Mouse (Mus musculus) heart, postnatal 0 days (tissue): ENCODE measurements at regions not wholly inside any gene's neighbourhood (a gene's known extent, or its start where the extent isn't known, plus 50 kb on each side); places are given as distances from the start of the nearest gene placed in this dataset.

Source experiments
- ATAC-seq: fragments of 200-750 bp; cut with Nextera tagmentation; 2 replicates; pipeline ENCODE4 v1.8.0; 2017; ENCODE audit warnings: low read depth, moderate number of reproducible peaks, moderate library complexity; ENCODE audit not compliant: insufficient read depth
- DNase-seq: peaks from one replicate; pipeline ENCODE4 v3.0.0-alpha.2; 2016; ENCODE audit warnings: low spot score
- H3K27ac ChIP-seq: fragments of 300-500 bp; sonication (generic); 2 replicates; pipeline ENCODE4 v1.5.1; 2014; ENCODE audit warnings: low read depth, mild to moderate bottlenecking
- H3K27me3 ChIP-seq: fragments of 300-500 bp; sonication (generic); 2 replicates; pipeline ENCODE4 v1.6.1; 2014; ENCODE audit warnings: low read length, mixed read lengths; ENCODE audit not compliant: control insufficient read depth, insufficient read depth
- H3K36me3 ChIP-seq: fragments of 300-500 bp; sonication (generic); replicated peaks from 2 replicates; pipeline ENCODE4 v1.6.1; 2014; ENCODE audit warnings: low read length, mixed read lengths; ENCODE audit not compliant: control insufficient read depth, insufficient read depth
- H3K4me1 ChIP-seq: fragments of 300-500 bp; sonication (generic); 2 replicates; pipeline ENCODE4 v1.6.1; 2014; ENCODE audit warnings: antibody characterized with exemption; ENCODE audit not compliant: control insufficient read depth, insufficient read depth
- H3K4me2 ChIP-seq: fragments of 300-500 bp; sonication (generic); 2 replicates; pipeline ENCODE4 v1.6.1; 2014; ENCODE audit warnings: low read depth, mild to moderate bottlenecking, low read length, moderate library complexity
- H3K4me3 ChIP-seq: fragments of 300-500 bp; sonication (generic); 2 replicates; pipeline ENCODE4 v1.5.1; 2014; ENCODE audit warnings: low read depth, low read length
- H3K9ac ChIP-seq: fragments of 300-500 bp; sonication (generic); replicated peaks from 2 replicates; pipeline ENCODE4 v1.6.1; 2014; ENCODE audit warnings: low read depth, low read length, mixed read lengths
- H3K9me3 ChIP-seq: fragments of 300-500 bp; sonication (generic); replicated peaks from 2 replicates; pipeline ENCODE4 v1.6.1; 2016; ENCODE audit warnings: low read length; ENCODE audit not compliant: control insufficient read depth
- CTCF ChIP-seq: IDR thresholded peaks from 2 replicates; pipeline ENCODE4 v1.5.1; 2016; ENCODE audit warnings: antibody characterized with exemption, control low read depth, low read depth
- EP300 ChIP-seq: IDR thresholded peaks from 2 replicates; pipeline ENCODE4 v1.6.1; 2016; ENCODE audit warnings: antibody characterized with exemption, low read depth
- WGBS: fragments of 180-500 bp; shearing (Covaris S2); extraction: QIAGEN DNeasy Blood & Tissue Kit; methylation state at CpG from one replicate; pipeline ENCODE4 v1.1.7; 2014; 5-methylcytosine and 5-hydroxymethylcytosine counted together

GRCm38 (mm10) chr14:68355462-68355905 lies 938.6 kb downstream of the Synb start:
- H3K9ac ChIP-seq, result no peak overlapping the region
- no peak for ATAC-seq
- no peak overlapping the region for H3K27ac ChIP-seq
- no peak overlapping the region for H3K4me2 ChIP-seq
- no peaks in the 10 kb centered on the region for H3K4me1 ChIP-seq
- H3K4me3 ChIP-seq, result no peak overlapping the region
- no peaks in the 10 kb centered on the region for H3K36me3 ChIP-seq
- no peak for TF ChIP-seq EP300
- TF ChIP-seq CTCF, result no peak
- WGBS, result 81% methylated on average over 8 of the region's 8 CpGs
- no peak for DNase-seq
- no peaks in the 10 kb centered on the region for H3K9me3 ChIP-seq
- H3K27me3 ChIP-seq, result no peaks in the 10 kb centered on the region

GRCm38 (mm10) chr14:68345527-68345926 lies 948.6 kb downstream of the Synb start:
- peak; percentile 18 for DNase-seq
- peak; percentile 39; the same call in 1 of the 2 replicates for ATAC-seq
- Histone ChIP-seq H3K9ac (no peak overlapping the region), H3K4me2 (no peak overlapping the region), H3K27ac (no peak overlapping the region), H3K4me3 (no peak overlapping the region), H3K9me3 (no peaks in the 10 kb centered on the region), H3K4me1 (no peaks in the 10 kb centered on the region), H3K27me3 (no peaks in the 10 kb centered on the region), H3K36me3 (no peaks in the 10 kb centered on the region)
- TF ChIP-seq CTCF (no peak), EP300 (no peak)
- 49% methylated on average over 4 of the region's 4 CpGs for WGBS

- Histone ChIP-seq H3K36me3 (no peaks in the 10 kb centered on the region), H3K9ac (no peak overlapping the region), H3K27me3 (no peaks in the 10 kb centered on the region), H3K27ac (no peak overlapping the region), H3K9me3 (no peaks in the 10 kb centered on the region), H3K4me1 (no peaks in the 10 kb centered on the region), H3K4me3 (no peak overlapping the region), H3K4me2 (no peak overlapping the region)
- WGBS, result 66% methylated on average over 3 of the region's 3 CpGs
- TF ChIP-seq CTCF, result no peak
- no peak for TF ChIP-seq EP300
- DNase-seq, result no peak
- ATAC-seq, result no peak
Measured at GRCm38 (mm10) chr14:68344715-68345114, 949.4 kb downstream of the Synb start.

- ATAC-seq (peak; percentile 20; the same call in 1 of the 2 replicates), DNase-seq (peak; percentile 10)
- Histone ChIP-seq H3K27ac (no peak overlapping the region), H3K27me3 (no peaks in the 10 kb centered on the region), H3K4me2 (no peak overlapping the region), H3K9ac (no peak overlapping the region), H3K4me1 (no peaks in the 10 kb centered on the region), H3K9me3 (no peaks in the 10 kb centered on the region), H3K4me3 (no peak overlapping the region), H3K36me3 (no peaks in the 10 kb centered on the region)
- WGBS, result 46% methylated on average over 5 of the region's 5 CpGs
- TF ChIP-seq EP300 (no peak), CTCF (no peak)
Measured at GRCm38 (mm10) chr14:68338440-68338839, 955.7 kb downstream of the Synb start.

- no peak for TF ChIP-seq EP300
- TF ChIP-seq CTCF, result no peak
- H3K4me3 ChIP-seq, result no peak overlapping the region
- H3K4me2 ChIP-seq, result no peak overlapping the region
- H3K9ac ChIP-seq, result no peak overlapping the region
- no peaks in the 10 kb centered on the region for H3K27me3 ChIP-seq
- ATAC-seq, result no peak
- H3K9me3 ChIP-seq, result no peaks in the 10 kb centered on the region
- H3K4me1 ChIP-seq, result no peaks in the 10 kb centered on the region
- H3K36me3 ChIP-seq, result no peaks in the 10 kb centered on the region
- 62% methylated on average over 1 of the region's 1 CpGs for WGBS
- no peak for DNase-seq
- no peak overlapping the region for H3K27ac ChIP-seq
Measured at GRCm38 (mm10) chr14:68325061-68325460, 969.0 kb downstream of the Synb start.

GRCm38 (mm10) chr14:68323008-68323407 lies 971.1 kb downstream of the Synb start:
- ATAC-seq, result no peak
- Histone ChIP-seq H3K4me3 (no peak overlapping the region), H3K27ac (no peak overlapping the region), H3K4me1 (no peaks in the 10 kb centered on the region), H3K4me2 (no peak overlapping the region), H3K9me3 (no peaks in the 10 kb centered on the region), H3K27me3 (no peaks in the 10 kb centered on the region), H3K9ac (no peak overlapping the region), H3K36me3 (no peaks in the 10 kb centered on the region)
- DNase-seq, result no peak
- TF ChIP-seq CTCF, result no peak
- TF ChIP-seq EP300, result no peak
- WGBS, result 60% methylated on average over 6 of the region's 6 CpGs
